Mouse (Mus musculus) B cell, adult 67 days (primary cell): ENCODE results near the gene Tns3. TPM values are rescaled to one million over a fixed set of nuclear protein-coding genes. Genes with fewer than 3 reads are reported as not detected.

Experiments
- total RNA-seq, 2 experiments: library from RNA; stranded (reverse); gene quantifications; 4 replicates each; pipeline ENCODE4 v1.2.4; 2023

Gene Tns3
- total RNA-seq, result 1 to 10 TPM; 7.6 to 7.9 TPM

DNA sequence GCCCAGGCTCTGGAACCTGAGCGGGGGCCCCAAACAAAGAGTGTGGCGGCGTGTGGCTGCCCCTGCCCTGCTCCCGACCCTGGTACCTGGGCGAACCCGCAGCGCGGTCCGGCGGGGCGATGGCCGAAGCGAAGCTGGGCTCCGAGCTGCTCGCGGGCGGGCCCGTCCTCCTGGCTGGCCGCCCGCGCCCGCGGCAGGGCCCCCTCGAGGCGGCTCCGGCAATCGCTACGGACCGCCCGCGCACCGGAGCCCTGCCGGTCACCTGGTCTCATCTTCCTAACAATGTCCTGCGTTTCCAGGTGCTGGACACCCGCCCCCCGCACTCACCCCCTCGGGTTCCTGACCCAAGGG lies at the start of gene Tns3:
TSS of gene Tns3 (minus strand) at position 143 of the 351 bp plus-strand sequence.

